Mouse (Mus musculus): Measurements from ENCODE around the gene Alyref. TPM values are rescaled to one million over a fixed set of nuclear protein-coding genes. Genes with fewer than 3 reads are reported as not detected.

The Alyref gene
- polyA plus RNA-seq, 1 experiment from 2014 or later, result 254 TPM

GRCm38 (mm10) chr11:120615606-120616203 lies 17.5 kb upstream of the Alyref start:
- H3K4me1 ChIP-seq (ENCODE audit: control insufficient read depth in 2 of 2, insufficient read depth in 2 of 2, low read length in 2 of 2), result peaks cover 8 to 9% of the 10 kb centered on the region in 2 experiments
- H3K36me3 ChIP-seq (ENCODE audit: control insufficient read depth, insufficient read depth, low read length), result peaks cover 68% of the 10 kb centered on the region
- no peak overlapping the region for H3K4me3 ChIP-seq (ENCODE audit: control insufficient read depth in 1 of 2, insufficient read depth in 1 of 2, low read depth in 1 of 2, low read length in 2 of 2)
- H3K9me3 ChIP-seq (ENCODE audit: control insufficient read depth, low read length), result no peaks in the 10 kb centered on the region
- H3K27me3 ChIP-seq (ENCODE audit: control insufficient read depth, insufficient read depth, low read length), result no peaks in the 10 kb centered on the region
- H3K4me2 ChIP-seq (ENCODE audit: low read length), result no peak overlapping the region
- 89% methylated on average over 11 of the region's 11 CpGs for WGBS
- H3K9ac ChIP-seq (ENCODE audit: low read length), result no peak overlapping the region
- no peak overlapping the region for H3K27ac ChIP-seq (replicated peaks in 1 of 2; ENCODE audit: control insufficient read depth in 1 of 2, insufficient read depth in 1 of 2, low read depth in 2 of 2, low read length in 2 of 2)
- ATAC-seq (ENCODE audit: insufficient number of reproducible peaks, insufficient read depth, low FRiP score, low read depth), result no peak

- 91% methylated on average over 6 of the region's 6 CpGs for WGBS
- Histone ChIP-seq H3K36me3 (ENCODE audit: control insufficient read depth, insufficient read depth, low read length) (peaks cover 67% of the 10 kb centered on the region), H3K9ac (ENCODE audit: low read length) (no peak overlapping the region), H3K4me3 (ENCODE audit: control insufficient read depth in 1 of 2, insufficient read depth in 1 of 2, low read depth in 1 of 2, low read length in 2 of 2) (no peak overlapping the region), H3K4me2 (ENCODE audit: low read length) (no peak overlapping the region), H3K9me3 (ENCODE audit: control insufficient read depth, low read length) (no peaks in the 10 kb centered on the region), H3K27ac (replicated peaks in 1 of 2; ENCODE audit: control insufficient read depth in 1 of 2, insufficient read depth in 1 of 2, low read depth in 2 of 2, low read length in 2 of 2) (no peak overlapping the region), H3K27me3 (ENCODE audit: control insufficient read depth, insufficient read depth, low read length) (no peaks in the 10 kb centered on the region), H3K4me1 (ENCODE audit: control insufficient read depth in 2 of 2, insufficient read depth in 2 of 2, low read length in 2 of 2) (peaks cover 8 to 9% of the 10 kb centered on the region in 2 experiments)
- ATAC-seq (ENCODE audit: insufficient number of reproducible peaks, insufficient read depth, low FRiP score, low read depth), result no peak
Measured at GRCm38 (mm10) chr11:120615167-120615566, 17.0 kb upstream of the Alyref start.

DNA sequence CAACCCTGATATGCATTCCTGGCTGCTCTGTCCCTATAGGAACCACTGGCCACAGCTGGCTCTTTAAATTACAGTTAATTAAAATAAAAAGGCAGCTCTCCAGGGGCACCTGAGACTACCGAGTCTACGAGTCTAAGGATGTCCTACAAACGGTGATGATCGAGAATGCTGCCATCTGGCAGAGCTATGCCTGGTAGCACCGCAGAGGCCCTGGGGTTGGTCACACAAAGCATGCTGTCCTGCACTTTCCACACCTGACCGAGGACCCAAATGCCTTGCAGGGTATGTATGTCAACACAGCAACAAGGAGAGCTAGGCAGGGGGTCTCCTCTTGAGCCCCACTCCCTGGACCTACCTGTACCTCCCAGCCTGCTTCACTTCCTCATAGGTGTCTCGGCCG lies 15.8 kb upstream of the Alyref start:
- 90% methylated on average over 8 of the region's 8 CpGs for WGBS
- Histone ChIP-seq H3K4me1 (ENCODE audit: control insufficient read depth in 2 of 2, insufficient read depth in 2 of 2, low read length in 2 of 2) (peaks cover 11 to 17% of the 10 kb centered on the region in 2 experiments), H3K27me3 (ENCODE audit: control insufficient read depth, insufficient read depth, low read length) (no peaks in the 10 kb centered on the region), H3K27ac (replicated peaks in 1 of 2; ENCODE audit: control insufficient read depth in 1 of 2, insufficient read depth in 1 of 2, low read depth in 2 of 2, low read length in 2 of 2) (no peak overlapping the region), H3K36me3 (ENCODE audit: control insufficient read depth, insufficient read depth, low read length) (peaks cover 56% of the 10 kb centered on the region), H3K9me3 (ENCODE audit: control insufficient read depth, low read length) (no peaks in the 10 kb centered on the region), H3K9ac (ENCODE audit: low read length) (no peak overlapping the region), H3K4me2 (ENCODE audit: low read length) (no peak overlapping the region), H3K4me3 (ENCODE audit: control insufficient read depth in 1 of 2, insufficient read depth in 1 of 2, low read depth in 1 of 2, low read length in 2 of 2) (no peak overlapping the region)
- ATAC-seq (ENCODE audit: insufficient number of reproducible peaks, insufficient read depth, low FRiP score, low read depth), result no peak

DNA sequence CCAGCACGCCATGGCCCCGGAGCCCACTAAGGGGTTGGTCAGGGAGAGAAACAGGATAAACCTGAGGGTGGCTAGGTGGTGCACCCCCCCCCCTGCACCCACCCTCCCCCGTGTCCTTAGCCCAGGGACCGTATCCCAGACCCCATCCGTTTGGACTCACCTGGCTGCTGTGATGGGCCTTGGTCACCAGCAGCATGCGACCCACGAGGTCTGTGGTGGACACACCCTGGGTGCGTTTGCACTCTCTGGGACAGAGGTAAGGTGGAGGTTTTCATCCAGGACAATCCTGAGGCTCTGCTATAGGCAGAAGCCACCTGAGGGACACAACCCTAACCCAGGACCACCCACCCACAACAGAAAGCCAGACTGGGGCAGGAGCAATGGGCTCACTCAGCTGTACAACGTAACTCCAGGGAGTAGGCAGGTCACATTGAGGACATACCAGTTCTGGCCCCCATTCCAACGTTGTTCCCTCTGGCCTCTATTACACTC lies 15.4 kb upstream of the Alyref start:
- H3K27ac ChIP-seq (replicated peaks in 1 of 2; ENCODE audit: control insufficient read depth in 1 of 2, insufficient read depth in 1 of 2, low read depth in 2 of 2, low read length in 2 of 2), result no peak overlapping the region
- no peak for ATAC-seq (ENCODE audit: insufficient number of reproducible peaks, insufficient read depth, low FRiP score, low read depth)
- H3K9ac ChIP-seq (ENCODE audit: low read length), result no peak overlapping the region
- H3K4me3 ChIP-seq (ENCODE audit: control insufficient read depth in 1 of 2, insufficient read depth in 1 of 2, low read depth in 1 of 2, low read length in 2 of 2), result no peak overlapping the region
- H3K4me1 ChIP-seq (ENCODE audit: control insufficient read depth in 2 of 2, insufficient read depth in 2 of 2, low read length in 2 of 2), result peaks cover 15 to 22% of the 10 kb centered on the region in 2 experiments
- no peaks in the 10 kb centered on the region for H3K27me3 ChIP-seq (ENCODE audit: control insufficient read depth, insufficient read depth, low read length)
- 86% methylated on average over 10 of the region's 10 CpGs for WGBS
- peaks cover 51% of the 10 kb centered on the region for H3K36me3 ChIP-seq (ENCODE audit: control insufficient read depth, insufficient read depth, low read length)
- H3K9me3 ChIP-seq (ENCODE audit: control insufficient read depth, low read length), result no peaks in the 10 kb centered on the region
- H3K4me2 ChIP-seq (ENCODE audit: low read length), result no peak overlapping the region

- Histone ChIP-seq H3K4me2 (ENCODE audit: low read length) (no peak overlapping the region), H3K9ac (ENCODE audit: low read length) (no peak overlapping the region), H3K4me3 (ENCODE audit: control insufficient read depth in 1 of 2, insufficient read depth in 1 of 2, low read depth in 1 of 2, low read length in 2 of 2) (no peak overlapping the region), H3K4me1 (ENCODE audit: control insufficient read depth in 2 of 2, insufficient read depth in 2 of 2, low read length in 2 of 2) (peaks cover 16 to 29% of the 10 kb centered on the region in 2 experiments), H3K27me3 (ENCODE audit: control insufficient read depth, insufficient read depth, low read length) (no peaks in the 10 kb centered on the region), H3K9me3 (ENCODE audit: control insufficient read depth, low read length) (no peaks in the 10 kb centered on the region), H3K36me3 (ENCODE audit: control insufficient read depth, insufficient read depth, low read length) (peaks cover 46% of the 10 kb centered on the region), H3K27ac (replicated peaks in 1 of 2; ENCODE audit: control insufficient read depth in 1 of 2, insufficient read depth in 1 of 2, low read depth in 2 of 2, low read length in 2 of 2) (no peak overlapping the region)
- ATAC-seq (ENCODE audit: insufficient number of reproducible peaks, insufficient read depth, low FRiP score, low read depth), result no peak; the same call in 1 of the 2 replicates
- WGBS, result 46% methylated on average over 6 of the region's 6 CpGs
Measured at GRCm38 (mm10) chr11:120612763-120613162, 14.6 kb upstream of the Alyref start.

DNA sequence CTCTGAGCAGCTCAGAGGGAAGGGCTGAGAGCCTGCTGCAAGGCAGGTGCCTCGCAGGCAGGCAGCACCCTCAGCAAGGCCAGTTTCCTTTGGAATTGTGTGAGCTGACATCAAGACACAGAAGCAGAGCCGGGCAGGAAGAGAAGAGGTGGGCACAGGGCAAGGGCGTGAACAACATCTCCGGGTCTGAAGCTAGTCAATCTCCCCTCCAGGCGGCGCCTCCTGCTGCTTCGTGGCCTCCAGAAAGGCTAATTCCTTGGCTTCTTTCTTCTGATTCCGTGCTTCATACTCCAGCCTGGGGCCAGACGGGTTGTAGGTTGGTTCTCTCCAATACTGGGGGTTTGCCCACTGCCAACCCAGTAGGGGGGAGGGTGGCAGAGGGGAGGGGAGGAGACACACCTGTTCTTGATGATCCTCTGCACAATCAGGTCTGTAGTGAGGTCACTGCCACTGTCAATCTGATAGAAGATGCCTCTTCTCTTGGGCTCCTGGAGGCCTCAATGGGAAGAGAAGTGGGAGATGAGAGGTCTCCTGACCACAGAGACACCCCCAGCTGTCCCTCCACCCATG lies 12.4 kb upstream of the Alyref start:
- Histone ChIP-seq H3K9me3 (ENCODE audit: control insufficient read depth, low read length) (no peaks in the 10 kb centered on the region), H3K9ac (ENCODE audit: low read length) (no peak overlapping the region), H3K4me3 (ENCODE audit: control insufficient read depth in 1 of 2, insufficient read depth in 1 of 2, low read depth in 1 of 2, low read length in 2 of 2) (no peak overlapping the region), H3K27me3 (ENCODE audit: control insufficient read depth, insufficient read depth, low read length) (no peaks in the 10 kb centered on the region), H3K27ac (replicated peaks in 1 of 2; ENCODE audit: control insufficient read depth in 1 of 2, insufficient read depth in 1 of 2, low read depth in 2 of 2, low read length in 2 of 2) (no peak overlapping the region), H3K36me3 (ENCODE audit: control insufficient read depth, insufficient read depth, low read length) (peaks cover 54% of the 10 kb centered on the region), H3K4me1 (ENCODE audit: control insufficient read depth in 2 of 2, insufficient read depth in 2 of 2, low read length in 2 of 2) (peaks cover 16 to 23% of the 10 kb centered on the region in 2 experiments), H3K4me2 (ENCODE audit: low read length) (no peak overlapping the region)
- no peak for ATAC-seq (ENCODE audit: insufficient number of reproducible peaks, insufficient read depth, low FRiP score, low read depth)
- WGBS, result 85% methylated on average over 9 of the region's 9 CpGs

GRCm38 (mm10) chr11:120609250-120609649 lies 11.1 kb upstream of the Alyref start:
- no peak overlapping the region; a peak in 1 of 4 replicates for H3K4me3 ChIP-seq (ENCODE audit: control insufficient read depth in 1 of 2, insufficient read depth in 1 of 2, low read depth in 1 of 2, low read length in 2 of 2)
- 0 out of 2 replicates have a peak, but pooled peaks have one; percentile 51 for ATAC-seq (ENCODE audit: insufficient number of reproducible peaks, insufficient read depth, low FRiP score, low read depth)
- 29% methylated on average over 8 of the region's 8 CpGs for WGBS
- no peaks in the 10 kb centered on the region for H3K9me3 ChIP-seq (ENCODE audit: control insufficient read depth, low read length)
- no peaks in the 10 kb centered on the region for H3K27me3 ChIP-seq (ENCODE audit: control insufficient read depth, insufficient read depth, low read length)
- peaks cover 16 to 23% of the 10 kb centered on the region in 2 experiments for H3K4me1 ChIP-seq (ENCODE audit: control insufficient read depth in 2 of 2, insufficient read depth in 2 of 2, low read length in 2 of 2)
- peaks cover 60% of the 10 kb centered on the region for H3K36me3 ChIP-seq (ENCODE audit: control insufficient read depth, insufficient read depth, low read length)
- peak overlapping the region; percentile 75 for H3K9ac ChIP-seq (ENCODE audit: low read length)
- H3K27ac ChIP-seq (replicated peaks in 1 of 2; ENCODE audit: control insufficient read depth in 1 of 2, insufficient read depth in 1 of 2, low read depth in 2 of 2, low read length in 2 of 2), result peak overlapping the region; percentile 30 to 31
- H3K4me2 ChIP-seq (ENCODE audit: low read length), result peak overlapping the region; percentile 79
